Mouse (Mus musculus): Measurements from ENCODE around the gene Gm4175.
"Not testable (repeated sequence)": the region's sequence is repeated elsewhere in the genome, so short reads cannot be mapped to it uniquely, and the experiment has no call there.

Gene Gm4175

GRCm38 (mm10) chr7:21761375-21761774 lies at the start of gene Gm4175:
Gm4175 (minus strand) TSS chr7:21761475.
- DNase-seq (ENCODE audit: low spot score): not testable (repeated sequence)

DNA sequence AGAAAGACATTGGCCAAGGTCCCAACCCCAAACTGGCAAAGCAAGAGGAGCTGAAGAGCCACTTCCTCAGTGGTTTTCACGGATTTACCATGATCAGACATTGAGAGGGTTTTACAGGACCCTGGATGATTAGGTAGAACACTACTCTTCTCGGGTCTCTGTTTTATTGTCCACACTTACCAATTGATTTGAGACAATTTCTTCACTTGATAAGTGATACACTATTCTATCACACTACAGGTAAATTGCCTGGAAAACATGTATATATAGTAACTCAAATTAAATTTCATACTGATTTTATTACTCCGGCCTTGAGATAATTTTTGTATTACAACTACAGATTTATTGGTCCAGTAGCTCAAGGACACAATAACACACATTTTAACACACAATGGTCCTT lies 35.4 kb upstream of the Gm4175 start, which contains the start of gene Gm4177:
Gm4177 (minus strand) TSS at position 101 of the 400 bp plus-strand sequence.
- DNase-seq (ENCODE audit: low spot score): not testable (repeated sequence)

All from urinary bladder, postnatal 14 days (tissue).